Mouse (Mus musculus) ES-E14 (cell line): ENCODE results near the gene Creg2. TPM values are rescaled to one million over a fixed set of nuclear protein-coding genes. Genes with fewer than 3 reads are reported as not detected.

Source experiments
- DNase-seq: peaks from one replicate; pipeline ENCODE4 v3.0.0-alpha.2; 2013; ENCODE audit warnings: low read depth, low spot score
- H3K27ac ChIP-seq: 2 replicates; pipeline ENCODE4 v1.5.1; 2012; ENCODE audit warnings: low read depth, mild to moderate bottlenecking, low read length, moderate library complexity, mixed read lengths; ENCODE audit not compliant: poor library complexity, insufficient read depth, severe bottlenecking
- H3K36me3 ChIP-seq: 2 replicates; pipeline ENCODE4 v1.6.1; 2012; ENCODE audit warnings: mild to moderate bottlenecking, low read length, moderate library complexity, mixed read lengths; ENCODE audit not compliant: control insufficient read depth, poor library complexity, insufficient read depth, severe bottlenecking
- H3K4me1 ChIP-seq, 2 experiments: fragments of 150-350 bp in 1 of 2; sonication (generic) in 1 of 2; 2 replicates each; pipeline ENCODE4 v1.6.1; 2012; ENCODE audit warnings: low read length in 2 of 2, mild to moderate bottlenecking in 1 of 2, mixed read lengths in 1 of 2; ENCODE audit not compliant: control insufficient read depth in 2 of 2, insufficient read depth in 2 of 2, poor library complexity in 1 of 2
- H3K4me3 ChIP-seq, 2 experiments: fragments of 150-350 bp in 1 of 2; sonication (generic) in 1 of 2; 2 replicates each; pipeline ENCODE4 v1.5.1; 2012; ENCODE audit warnings: low read length in 2 of 2, low read depth in 1 of 2, mild to moderate bottlenecking in 1 of 2, mixed read lengths in 1 of 2; ENCODE audit not compliant: insufficient read depth in 1 of 2, poor library complexity in 1 of 2, severe bottlenecking in 1 of 2
- H3K9ac ChIP-seq: 2 replicates; pipeline ENCODE4 v1.6.1; 2012; ENCODE audit warnings: low read depth, mild to moderate bottlenecking, low read length, mixed read lengths; ENCODE audit not compliant: poor library complexity, insufficient read depth, severe bottlenecking
- H3K9me3 ChIP-seq: fragments of 150-350 bp; sonication (generic); 2 replicates; pipeline ENCODE4 v1.6.1; 2012; ENCODE audit warnings: low read depth, mild to moderate bottlenecking, low read length; ENCODE audit not compliant: control insufficient read depth, insufficient read depth
- CHD2 ChIP-seq: IDR thresholded peaks from 2 replicates; pipeline ENCODE4 v1.6.1; 2014; ENCODE audit warnings: mild to moderate bottlenecking, low read depth, low read length, inconsistent platforms
- HCFC1 ChIP-seq: IDR thresholded peaks from 2 replicates; pipeline ENCODE4 v1.6.1; 2012; ENCODE audit warnings: low read length, inconsistent platforms, borderline replicate concordance; ENCODE audit not compliant: insufficient read depth
- MAFK ChIP-seq: IDR thresholded peaks from 2 replicates; pipeline ENCODE4 v1.6.1; 2014; ENCODE audit warnings: mild to moderate bottlenecking, low read depth, low read length, inconsistent platforms; ENCODE audit not compliant: insufficient read depth
- ZC3H11A ChIP-seq: IDR thresholded peaks from 2 replicates; pipeline ENCODE4 v1.6.1; 2012; ENCODE audit warnings: low read depth, mild to moderate bottlenecking, inconsistent platforms, low read length, borderline replicate concordance
- ZNF384 ChIP-seq: IDR thresholded peaks from 2 replicates; pipeline ENCODE4 v1.6.1; 2012; ENCODE audit warnings: low read depth, low read length, inconsistent platforms
- in situ Hi-C, 2 experiments: fragments of 600-800 bp; cut with MboI; formaldehyde crosslinking; loops; one replicate each; pipeline ENCODE4 v1.15.1; 2025; ENCODE audit warnings: low sequenced_read_pairs in 2 of 2, inconsistent platforms in 1 of 2; ENCODE audit not compliant: unreplicated experiment in 2 of 2
- total RNA-seq: library from RNA; depleted of rRNA; stranded (reverse); fragments of 300-350 nt; gene quantifications from 2 replicates; pipeline ENCODE4 v1.2.3, GENCODE M21; 2012

The Creg2 gene
- total RNA-seq, 1 experiment, result 0.22 TPM

DNA sequence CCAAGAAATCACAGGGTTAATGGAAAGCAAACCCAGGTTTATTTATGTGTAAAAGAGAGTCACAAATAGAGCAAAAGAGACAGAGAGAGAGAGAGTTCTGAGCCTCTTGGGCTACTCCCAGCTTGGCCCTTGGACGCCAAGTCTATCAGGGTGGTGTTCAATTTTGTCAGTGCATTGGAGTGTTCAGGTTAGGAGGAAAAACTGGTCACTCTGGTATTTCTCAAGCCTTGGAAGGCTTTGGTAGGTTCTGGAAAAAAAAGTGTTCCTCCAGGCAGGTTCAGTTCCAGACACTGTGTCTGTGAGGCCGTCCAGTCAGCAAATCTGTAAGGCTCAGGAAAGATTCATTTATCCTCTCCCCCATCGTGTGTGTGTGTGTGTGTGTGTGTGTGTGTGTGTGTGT lies 25.8 kb downstream of the Creg2 start:
- Histone ChIP-seq H3K27ac (no peak overlapping the region), H3K9ac (no peak overlapping the region), H3K36me3 (no peaks in the 10 kb centered on the region), H3K9me3 (no peaks in the 10 kb centered on the region), H3K4me1 (peaks cover 0 to 2% of the 10 kb centered on the region in 2 experiments; a peak in 2 of 4 replicates), H3K4me3 (no peak overlapping the region)
- DNase-seq, result no peak
- in situ Hi-C loops, result no loop called here
- no peak for TF ChIP-seq CHD2

DNA sequence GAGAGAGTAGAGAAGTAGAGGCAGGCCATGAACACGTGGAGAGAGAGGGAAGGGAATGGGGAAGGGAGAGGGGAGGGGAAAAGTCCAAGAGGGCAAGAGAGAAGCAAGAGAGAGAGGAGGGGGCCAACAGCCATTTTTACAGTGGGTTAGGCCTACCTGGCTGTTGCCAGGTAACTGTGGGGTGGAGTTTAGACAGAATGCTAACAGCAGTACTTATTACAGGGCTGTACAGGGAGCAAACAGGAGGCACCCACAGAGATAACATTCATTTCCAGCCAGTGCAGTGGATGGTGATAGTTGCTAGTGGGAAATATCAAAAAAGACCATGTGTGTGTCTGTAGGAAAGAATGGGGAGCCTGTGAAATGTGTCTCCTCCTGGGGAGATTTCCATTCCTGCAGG lies 27.5 kb downstream of the Creg2 start:
- Histone ChIP-seq H3K36me3 (no peaks in the 10 kb centered on the region), H3K27ac (no peak overlapping the region), H3K9ac (no peak overlapping the region), H3K4me1 (peaks cover 0 to 2% of the 10 kb centered on the region in 2 experiments; a peak in 2 of 4 replicates), H3K9me3 (no peaks in the 10 kb centered on the region), H3K4me3 (no peak overlapping the region)
- TF ChIP-seq HCFC1 (no peak), MAFK (no peak), ZC3H11A (no peak), CHD2 (no peak), ZNF384 (no peak)
- in situ Hi-C loops, result no loop called here
- DNase-seq, result no peak

DNA sequence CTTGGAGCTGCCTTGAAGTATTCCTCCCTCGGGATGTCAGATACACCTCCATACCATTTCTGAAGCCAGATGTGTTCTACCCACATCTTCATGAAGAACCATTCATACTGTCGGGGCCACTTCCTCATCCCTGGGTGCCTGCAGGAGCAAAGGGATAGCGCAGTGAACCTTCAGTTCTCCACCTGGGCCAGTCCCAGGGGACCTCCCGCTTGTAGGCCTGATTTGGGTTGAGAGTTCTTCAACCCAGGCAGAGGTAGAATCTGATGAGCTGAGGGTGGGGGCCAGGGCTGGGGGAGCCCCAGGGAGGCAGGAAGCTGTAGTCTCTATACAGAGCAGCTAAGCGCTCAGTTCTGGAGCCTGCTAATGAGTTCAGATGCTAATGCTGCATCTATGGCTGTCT lies 28.2 kb downstream of the Creg2 start:
- in situ Hi-C loops, result no loop called here
- H3K4me1 ChIP-seq, result peaks cover 0 to 2% of the 10 kb centered on the region in 2 experiments; a peak in 2 of 4 replicates
- H3K27ac ChIP-seq, result no peak overlapping the region
- no peak overlapping the region for H3K4me3 ChIP-seq
- no peaks in the 10 kb centered on the region for H3K36me3 ChIP-seq
- DNase-seq, result no peak
- H3K9me3 ChIP-seq, result no peaks in the 10 kb centered on the region
- TF ChIP-seq ZNF384 (no peak), ZC3H11A (no peak), HCFC1 (no peak), CHD2 (no peak), MAFK (no peak)
- H3K9ac ChIP-seq, result no peak overlapping the region

DNA sequence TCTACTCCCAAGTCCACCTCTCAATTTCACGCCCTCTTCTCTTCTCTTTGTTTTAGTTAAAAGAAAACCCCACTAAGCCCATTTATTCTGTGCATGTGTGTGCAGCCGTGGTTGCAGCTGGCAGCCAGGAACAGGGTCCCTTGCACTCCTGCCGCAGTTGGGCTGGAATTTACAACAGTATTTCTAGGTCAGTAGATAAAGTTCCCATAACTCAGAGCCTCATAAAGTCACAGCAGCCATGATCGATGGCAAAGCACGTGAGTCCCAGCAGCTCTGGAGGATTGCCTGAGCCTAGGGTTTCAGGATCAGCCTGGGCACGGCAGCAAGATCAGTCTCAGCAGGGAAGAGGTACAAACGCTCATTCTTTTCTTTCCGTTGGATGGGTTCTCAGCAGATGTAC lies 32.8 kb downstream of the Creg2 start:
- in situ Hi-C loops, result no loop called here
- Histone ChIP-seq H3K27ac (no peak overlapping the region), H3K9me3 (no peaks in the 10 kb centered on the region), H3K9ac (no peak overlapping the region), H3K4me3 (no peak overlapping the region), H3K36me3 (no peaks in the 10 kb centered on the region), H3K4me1 (peaks cover 0 to 8% of the 10 kb centered on the region in 2 experiments; a peak in 2 of 4 replicates)
- TF ChIP-seq CHD2 (no peak), ZNF384 (no peak), MAFK (no peak), HCFC1 (no peak), ZC3H11A (no peak)
- no peak for DNase-seq

DNA sequence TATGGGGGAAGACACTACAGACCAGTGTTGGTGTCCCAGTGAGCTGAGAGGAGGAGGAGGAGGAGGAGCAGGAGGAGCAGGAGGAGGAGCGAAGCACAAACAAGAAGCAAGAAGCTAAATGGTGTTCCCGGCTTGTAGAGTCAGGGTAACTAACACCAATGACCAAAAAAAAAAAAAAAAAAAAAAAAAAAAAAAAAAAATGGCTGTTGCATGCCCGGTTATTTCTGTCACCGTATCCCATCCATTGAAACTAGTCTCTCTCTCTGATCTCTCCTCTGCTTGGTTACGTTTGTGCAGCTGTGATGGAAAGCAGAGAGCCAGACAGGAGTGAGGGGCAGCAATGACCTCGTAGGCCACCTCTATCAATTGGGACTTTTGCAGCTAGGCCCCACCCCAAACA lies 35.7 kb downstream of the Creg2 start:
- Histone ChIP-seq H3K4me1 (peaks cover 0 to 6% of the 10 kb centered on the region in 2 experiments; a peak in 1 of 4 replicates), H3K9ac (no peak overlapping the region), H3K27ac (no peak overlapping the region), H3K4me3 (no peak overlapping the region), H3K36me3 (no peaks in the 10 kb centered on the region), H3K9me3 (no peaks in the 10 kb centered on the region)
- in situ Hi-C loops, result no loop called here
- peak; percentile 47; the same call in 1 of the 2 replicates for TF ChIP-seq ZNF384
- no peak for TF ChIP-seq ZC3H11A
- DNase-seq, result no peak
